Mouse (Mus musculus) midbrain, embryonic 14.5 days (tissue): ENCODE measurements around the gene Sap25. TPM values are rescaled to one million over a fixed set of nuclear protein-coding genes. Genes with fewer than 3 reads are reported as not detected.
"Not testable (repeated sequence)": the region's sequence is repeated elsewhere in the genome, so short reads cannot be mapped to it uniquely, and the experiment has no call there.

Source experiments
- ATAC-seq: fragments of 200-750 bp; cut with Nextera tagmentation; 2 replicates; pipeline ENCODE4 v1.8.0; 2017; ENCODE audit warnings: moderate number of reproducible peaks, moderate library complexity; ENCODE audit not compliant: low FRiP score, low TSS enrichment
- DNase-seq: peaks from one replicate; pipeline ENCODE4 v3.0.0-alpha.2; 2015
- H3K27ac ChIP-seq: fragments of 300-500 bp; sonication (generic); replicated peaks from 2 replicates; pipeline ENCODE4 v1.5.1; 2014; ENCODE audit warnings: mild to moderate bottlenecking, low read depth, low read length, moderate library complexity
- H3K27me3 ChIP-seq: fragments of 300-500 bp; sonication (generic); 2 replicates; pipeline ENCODE4 v1.6.1; 2014; ENCODE audit warnings: low read length, control low read depth, mixed read lengths; ENCODE audit not compliant: control insufficient read depth, insufficient read depth
- H3K36me3 ChIP-seq: fragments of 300-500 bp; sonication (generic); 2 replicates; pipeline ENCODE4 v1.6.1; 2014; ENCODE audit warnings: low read length, control low read depth; ENCODE audit not compliant: control insufficient read depth, insufficient read depth
- H3K4me1 ChIP-seq: fragments of 300-500 bp; sonication (generic); 2 replicates; pipeline ENCODE4 v1.6.1; 2014; ENCODE audit warnings: mild to moderate bottlenecking, antibody characterized with exemption, low read length, control low read depth; ENCODE audit not compliant: control insufficient read depth, insufficient read depth
- H3K4me2 ChIP-seq: fragments of 300-500 bp; sonication (generic); 2 replicates; pipeline ENCODE4 v1.6.1; 2014; ENCODE audit warnings: mild to moderate bottlenecking, low read length, moderate library complexity
- H3K4me3 ChIP-seq: fragments of 300-500 bp; sonication (generic); replicated peaks from 2 replicates; pipeline ENCODE4 v1.5.1; 2014; ENCODE audit warnings: low read depth, low read length
- H3K9ac ChIP-seq: fragments of 300-500 bp; sonication (generic); replicated peaks from 2 replicates; pipeline ENCODE4 v1.6.1; 2014; ENCODE audit warnings: mild to moderate bottlenecking, low read length, moderate library complexity
- H3K9me3 ChIP-seq: fragments of 300-500 bp; sonication (generic); 2 replicates; pipeline ENCODE4 v1.6.1; 2016; ENCODE audit warnings: low read length, control low read depth, mixed read lengths; ENCODE audit not compliant: control insufficient read depth
- WGBS: fragments of 180-500 bp; shearing (Covaris S2); extraction: QIAGEN DNeasy Blood & Tissue Kit; methylation state at CpG from one replicate; pipeline ENCODE4 v1.1.7; 2014; 5-methylcytosine and 5-hydroxymethylcytosine counted together
- polyA plus RNA-seq: library from polyadenylated mRNA; unstranded; fragments of >200 nt; fragmentation: Nextera tagmentation; extraction: Ambion mirVana; gene quantifications from 2 replicates; pipeline ENCODE4 v1.2.1, GENCODE M21; 2014

Gene Sap25
- polyA plus RNA-seq, 1 experiment from 2014 or later: 4.1 TPM

- 67% methylated on average over 11 of the region's 11 CpGs for WGBS
- Histone ChIP-seq H3K4me2 (no peak within 1 kb of the TSS), H3K27me3 (peaks cover 6% of the 10 kb centered on the region; the same call in 1 of the 2 replicates), H3K36me3 (no peaks in the 10 kb centered on the region), H3K4me3 (no peak within 1 kb of the TSS), H3K9me3 (no peaks in the 10 kb centered on the region), H3K4me1 (peaks cover 12% of the 10 kb centered on the region; the same call in 1 of the 2 replicates), H3K27ac (no peak within 1 kb of the TSS), H3K9ac (no peak within 1 kb of the TSS)
- DNase-seq (no peak), ATAC-seq (no peak)
These were observed 27.6 kb upstream of the Sap25 start, which contains the start of gene Pcolce for GRCm38 (mm10) chr5:137613550-137613949. Gene Pcolce, minus strand, starts transcription at chr5:137613784.

- peaks cover 12% of the 10 kb centered on the region; the same call in 1 of the 2 replicates for H3K4me1 ChIP-seq
- H3K4me3 ChIP-seq, DNase-seq, H3K27me3 ChIP-seq, H3K9me3 ChIP-seq, H3K4me2 ChIP-seq, ATAC-seq, H3K9ac ChIP-seq, H3K36me3 ChIP-seq, H3K27ac ChIP-seq: not testable (repeated sequence)
- WGBS: 95% methylated on average over 2 of the region's 2 CpGs
These were observed 26.2 kb upstream of the Sap25 start for GRCm38 (mm10) chr5:137614921-137615320.

GRCm38 (mm10) chr5:137615347-137615746 lies 25.8 kb upstream of the Sap25 start:
- peaks cover 12% of the 10 kb centered on the region; the same call in 1 of the 2 replicates for H3K4me1 ChIP-seq
- no peaks in the 10 kb centered on the region for H3K9me3 ChIP-seq
- no peak overlapping the region for H3K9ac ChIP-seq
- no peak for ATAC-seq
- H3K27me3 ChIP-seq: no peaks in the 10 kb centered on the region
- no peak overlapping the region for H3K27ac ChIP-seq
- 89% methylated on average over 7 of the region's 7 CpGs for WGBS
- H3K4me3 ChIP-seq: no peak overlapping the region
- DNase-seq: no peak
- no peak overlapping the region for H3K4me2 ChIP-seq
- no peaks in the 10 kb centered on the region for H3K36me3 ChIP-seq

GRCm38 (mm10) chr5:137623937-137624530 lies 17.1 kb upstream of the Sap25 start:
- Histone ChIP-seq H3K4me1 (0 out of 2 replicates have a peak, but pooled peaks cover 6% of the 10 kb centered on the region), H3K9ac (no peak overlapping the region), H3K36me3 (no peaks in the 10 kb centered on the region), H3K4me2 (no peak overlapping the region), H3K9me3 (no peaks in the 10 kb centered on the region), H3K4me3 (no peak overlapping the region), H3K27ac (no peak overlapping the region), H3K27me3 (no peaks in the 10 kb centered on the region)
- WGBS: 85% methylated on average over 11 of the region's 11 CpGs
- ATAC-seq (no peak), DNase-seq (no peak)

GRCm38 (mm10) chr5:137627991-137628390 lies 13.1 kb upstream of the Sap25 start:
- DNase-seq (no peak), ATAC-seq (no peak)
- Histone ChIP-seq H3K4me1 (peaks cover 25% of the 10 kb centered on the region), H3K27me3 (no peaks in the 10 kb centered on the region), H3K27ac (peak overlapping the region; percentile 90), H3K4me3 (peak overlapping the region; percentile 94), H3K36me3 (peaks cover 4% of the 10 kb centered on the region; the same call in 1 of the 2 replicates), H3K9ac (peak overlapping the region; percentile 57), H3K4me2 (peak overlapping the region; percentile 75), H3K9me3 (no peaks in the 10 kb centered on the region)
- 4% methylated on average over 9 of the region's 9 CpGs for WGBS

- H3K4me3 ChIP-seq: peak within 1 kb of the TSS; percentile 94
- H3K4me2 ChIP-seq: peak within 1 kb of the TSS; percentile 92
- H3K9ac ChIP-seq: peak within 1 kb of the TSS; percentile 79
- ATAC-seq (peak; percentile 98), DNase-seq (peak; percentile 100)
- peaks cover 25% of the 10 kb centered on the region for H3K4me1 ChIP-seq
- peak within 1 kb of the TSS; percentile 90 for H3K27ac ChIP-seq
- under 1% methylated on average over 46 of the region's 46 CpGs for WGBS
- peaks cover 8% of the 10 kb centered on the region for H3K36me3 ChIP-seq
- no peaks in the 10 kb centered on the region for H3K27me3 ChIP-seq
- H3K9me3 ChIP-seq: no peaks in the 10 kb centered on the region
These were observed 12.4 kb upstream of the Sap25 start, which contains the start of the genes Fbxo24, Lrch4 and Gm20605 for GRCm38 (mm10) chr5:137628498-137629305. Gene Fbxo24, minus strand, starts transcription at chr5:137629002. Gene Lrch4, plus strand, starts transcription at chr5:137629121. Gene Gm20605, plus strand, starts transcription at chr5:137629175.

- peak; percentile 68 for DNase-seq
- 0% methylated on average over 23 of the region's 23 CpGs for WGBS
- peaks cover 25% of the 10 kb centered on the region for H3K4me1 ChIP-seq
These were observed 11.8 kb upstream of the Sap25 start for GRCm38 (mm10) chr5:137629306-137629721.

GRCm38 (mm10) chr5:137629906-137630545 lies 11.1 kb upstream of the Sap25 start:
- ATAC-seq (no peak), DNase-seq (no peak)
- Histone ChIP-seq H3K27me3 (no peaks in the 10 kb centered on the region), H3K4me2 (peak overlapping the region; percentile 92), H3K4me1 (peaks cover 25% of the 10 kb centered on the region), H3K9ac (peak overlapping the region; percentile 79), H3K36me3 (peaks cover 17% of the 10 kb centered on the region), H3K27ac (no peak overlapping the region), H3K4me3 (peak overlapping the region; percentile 94), H3K9me3 (no peaks in the 10 kb centered on the region)
- 28% methylated on average over 6 of the region's 6 CpGs for WGBS

More at GRCm38 (mm10) chr5:137629306-137629721, 11.8 kb upstream of the Sap25 start:
- Histone ChIP-seq H3K27me3 (no peaks in the 10 kb centered on the region), H3K27ac (peak overlapping the region; percentile 86), H3K4me2 (peak overlapping the region; percentile 92), H3K4me3 (peak overlapping the region; percentile 94), H3K9ac (peak overlapping the region; percentile 79), H3K9me3 (no peaks in the 10 kb centered on the region), H3K36me3 (peaks cover 14% of the 10 kb centered on the region)
- ATAC-seq: peak; percentile 35
